Comparison of ENCODE assay signal across 27 mouse cellular contexts in genomic region chr10:112884064-112884463, GRCm38 (mm10). TPM values are rescaled to one million over a fixed set of nuclear protein-coding genes. Genes with fewer than 3 reads are reported as not detected.
DNase-seq lines count a peak whose midpoint lies in the region; ATAC-seq and TF ChIP-seq lines count a peak whose summit lies in the region.
"Had no signal": no experiment of that assay in that cellular context is flagged by ENCODE, and none has a peak within 500 bp of the region (broad histone marks: within the 10 kb centered on the region; RNA-seq: fewer than 3 reads in every experiment).

No protein-coding gene starts in this region.

- intact Hi-C loops in gastrocnemius, adult 2 months (cut with DNase I): no loop called here

- no peak overlapping the region for H3K4me3 ChIP-seq in kidney, adult 2 months (ENCODE audit: insufficient read depth, low read depth, low read length)
- H3K4me3 ChIP-seq in hindbrain, embryonic 13.5 days: no peak overlapping the region
- H3K4me3 ChIP-seq in hindbrain, embryonic 15.5 days: no peak overlapping the region
- no peak overlapping the region for H3K4me3 ChIP-seq in gastrocnemius, adult 2 months
- H3K4me3 ChIP-seq: embryonic facial prominence, embryonic 10.5 days; embryonic facial prominence, embryonic 13.5 days; forebrain, embryonic 10.5 days; forebrain, embryonic 13.5 days; heart, embryonic 12.5 days; heart, embryonic 15.5 days; intestine, embryonic 15.5 days had no signal

- H3K36me3 ChIP-seq in kidney, adult 2 months (ENCODE audit: control insufficient read depth, insufficient read depth, low read length): no peaks in the 10 kb centered on the region
- no peaks in the 10 kb centered on the region for H3K36me3 ChIP-seq in hindbrain, embryonic 13.5 days
- H3K36me3 ChIP-seq in hindbrain, embryonic 15.5 days: no peaks in the 10 kb centered on the region
- H3K36me3 ChIP-seq: embryonic facial prominence, embryonic 10.5 days; embryonic facial prominence, embryonic 13.5 days; forebrain, embryonic 10.5 days; heart, embryonic 12.5 days; heart, embryonic 15.5 days; intestine, embryonic 15.5 days had no signal

- WGBS in kidney, adult 2 months: 61% methylated on average over 9 of the region's 9 CpGs
- 67% methylated on average over 9 of the region's 9 CpGs for WGBS in hindbrain, embryonic 13.5 days
- whole genome bisulfite sequencing in hindbrain, embryonic 15.5 days: 60% methylated on average over 9 of the region's 9 CpGs

- no peak for TF ChIP-seq POLR2A in kidney, adult 2 months (IDR thresholded peaks at IDR 0.05; ENCODE audit: low read depth, low read length)

- 0 out of 2 replicates have a peak overlapping the region, but pooled peaks have one; percentile 5 for H3K27ac ChIP-seq in kidney, adult 2 months (ENCODE audit: insufficient read depth, low read depth, low read length)
- no peak overlapping the region for H3K27ac ChIP-seq in hindbrain, embryonic 13.5 days
- no peak overlapping the region for H3K27ac ChIP-seq in hindbrain, embryonic 15.5 days (replicated peaks)
- no peak overlapping the region for H3K27ac ChIP-seq in gastrocnemius, adult 2 months
- H3K27ac ChIP-seq: embryonic facial prominence, embryonic 10.5 days; embryonic facial prominence, embryonic 13.5 days; forebrain, embryonic 10.5 days; forebrain, embryonic 13.5 days; heart, embryonic 15.5 days; intestine, embryonic 15.5 days had no signal

- 0 out of 2 replicates have a peak, but pooled peaks cover 2% of the 10 kb centered on the region for H3K9me3 ChIP-seq in hindbrain, embryonic 13.5 days
- no peaks in the 10 kb centered on the region for H3K9me3 ChIP-seq in hindbrain, embryonic 15.5 days
- H3K9me3 ChIP-seq: embryonic facial prominence, embryonic 10.5 days; embryonic facial prominence, embryonic 13.5 days; forebrain, embryonic 10.5 days; forebrain, embryonic 13.5 days; heart, embryonic 12.5 days; heart, embryonic 15.5 days; intestine, embryonic 15.5 days had no signal

- H3K4me1 ChIP-seq in kidney, adult 2 months (ENCODE audit: control insufficient read depth, insufficient read depth, low read length): no peaks in the 10 kb centered on the region; the same call in 1 of the 2 replicates
- no peaks in the 10 kb centered on the region for H3K4me1 ChIP-seq in hindbrain, embryonic 13.5 days (replicated peaks)
- H3K4me1 ChIP-seq in hindbrain, embryonic 15.5 days (replicated peaks): no peaks in the 10 kb centered on the region
- H3K4me1 ChIP-seq: embryonic facial prominence, embryonic 13.5 days; forebrain, embryonic 13.5 days; heart, embryonic 12.5 days; heart, embryonic 15.5 days; intestine, embryonic 15.5 days had no signal

- no peak overlapping the region for H3K9ac ChIP-seq in hindbrain, embryonic 13.5 days
- H3K9ac ChIP-seq in hindbrain, embryonic 15.5 days: no peak overlapping the region
- H3K9ac ChIP-seq: embryonic facial prominence, embryonic 13.5 days; forebrain, embryonic 13.5 days; forebrain, postnatal 0 days; heart, embryonic 12.5 days; heart, embryonic 15.5 days; intestine, embryonic 15.5 days had no signal

- ATAC-seq in hindbrain, embryonic 13.5 days (ENCODE audit: low FRiP score): 0 out of 2 replicates have a peak, but pooled peaks have one; percentile 5
- no peak for ATAC-seq in hindbrain, embryonic 15.5 days (ENCODE audit: low FRiP score, low read depth)
- ATAC-seq: CD4-positive, CD25-positive, alpha-beta regulatory T cell, adult 4 months; forebrain, embryonic 13.5 days; forebrain, postnatal 0 days had no signal

- DNase-seq in kidney, adult 2 months: no peak
- DNase-seq in kidney, postnatal 36 days: no peak
- DNase-seq in adipocyte (ENCODE audit: low spot score): no peak
- DNase-seq in gastrocnemius, adult 2 months: no peak
- DNase-seq: adrenal gland, adult 8-10 months; adrenal gland, postnatal 25 days; cerebellum, adult 11-12 months; cerebellum, adult 8-10 months; cerebellum, postnatal 10 days; cerebellum, postnatal 36 days; embryo, embryonic 11 days; forebrain, postnatal 0 days; gastrocnemius, postnatal 25 days; heart, adult 18-20 months; heart, postnatal 10 days; heart, postnatal 4 days; kidney, adult 11 months had no signal

- TF ChIP-seq CTCF in kidney, adult 2 months (conservative IDR thresholded peaks at IDR 0.05; ENCODE audit: insufficient read depth, insufficient read length, low read depth, low read length): no peak
- no peak for TF ChIP-seq CTCF in gastrocnemius, adult 2 months (IDR thresholded peaks at IDR 0.05)

- H3K4me2 ChIP-seq in hindbrain, embryonic 13.5 days: peak overlapping the region; percentile 11; the same call in 1 of the 2 replicates
- H3K4me2 ChIP-seq in hindbrain, embryonic 15.5 days: peak overlapping the region; percentile 20; the same call in 1 of the 2 replicates
- H3K4me2 ChIP-seq: embryonic facial prominence, embryonic 13.5 days; forebrain, embryonic 13.5 days; heart, embryonic 12.5 days; heart, embryonic 15.5 days; intestine, embryonic 15.5 days had no signal

- no peaks in the 10 kb centered on the region for H3K27me3 ChIP-seq in kidney, adult 2 months (replicated peaks; ENCODE audit: control insufficient read depth, insufficient read depth, low read length)
- H3K27me3 ChIP-seq in hindbrain, embryonic 13.5 days: no peaks in the 10 kb centered on the region
- H3K27me3 ChIP-seq in hindbrain, embryonic 15.5 days: no peaks in the 10 kb centered on the region
- H3K27me3 ChIP-seq: embryonic facial prominence, embryonic 13.5 days; forebrain, embryonic 13.5 days; heart, embryonic 12.5 days; heart, embryonic 15.5 days; intestine, embryonic 15.5 days had no signal

RNA-seq across cellular contexts. Expression of gene Atxn7l3b, which starts 44.7 kb away (rescaled TPM):
- polyA plus RNA-seq in kidney, adult 2 months (2012; rRNA removed): 30.9 and 32.9 TPM in 2 replicates
- 435 and 450 TPM in 2 replicates for polyA plus RNA-seq in hindbrain, embryonic 13.5 days (2015; fragmentation: Nextera tagmentation; extraction: Ambion mirVana)
- polyA plus RNA-seq in hindbrain, embryonic 15.5 days (2015; fragmentation: Nextera tagmentation; extraction: Ambion mirVana): 351 and 370 TPM in 2 replicates
- total RNA-seq in gastrocnemius, adult 2 months (2021): 10 to 100 TPM; 13.0 to 16.3 TPM

Comparison
In these comparisons a context has a peak if more than half of its experiments do, and no peak if none do; other contexts are left out.
1. RNA of gene Atxn7l3b, which starts 44.7 kb away (polyA plus RNA-seq): 435 to 450 TPM in hindbrain, embryonic 13.5 days and 351 to 370 TPM in hindbrain, embryonic 15.5 days; 30.9 to 32.9 TPM in kidney, adult 2 months; every median in the first group is over 10 times any median in the second.